In genomic region chr5:125028911-125029310, GRCm38 (mm10) we compare ENCODE assay signal across 22 mouse cellular contexts. TPM values are rescaled to one million over a fixed set of nuclear protein-coding genes. Genes with fewer than 3 reads are reported as not detected.
"Had no signal": no experiment of that assay in that cellular context is flagged by ENCODE, and none has a peak within 500 bp of the region (broad histone marks: within the 10 kb centered on the region; RNA-seq: fewer than 3 reads in every experiment).

No protein-coding gene starts in this region.

- H3K4me3 ChIP-seq: liver, embryonic 15.5 days; lung, embryonic 15.5 days; megakaryocyte, embryonic 14.5 days; neural tube, embryonic 13.5 days; neural tube, embryonic 15.5 days had no signal

- H3K9me3 ChIP-seq: liver, embryonic 15.5 days; lung, embryonic 15.5 days; megakaryocyte, embryonic 14.5 days; neural tube, embryonic 13.5 days; neural tube, embryonic 15.5 days had no signal

- DNase-seq: lung, adult 2 months; lung, postnatal 10 days; lung, postnatal 36 days; midbrain, embryonic 14.5 days; retina, postnatal 1 day; right cerebral cortex, adult 18-20 months; right cerebral cortex, postnatal 25 days; right cerebral cortex, postnatal 4 days; spleen, adult 18-20 months; thymus, adult 18-20 months; thymus, postnatal 14 days; thymus, postnatal 36 days had no signal

- H3K9ac ChIP-seq: liver, embryonic 15.5 days; liver, postnatal 0 days; lung, embryonic 15.5 days; neural tube, embryonic 13.5 days; neural tube, embryonic 15.5 days had no signal

- H3K27me3 ChIP-seq: liver, embryonic 15.5 days; lung, embryonic 15.5 days; neural tube, embryonic 13.5 days; neural tube, embryonic 15.5 days had no signal

- H3K4me1 ChIP-seq: liver, embryonic 15.5 days; lung, embryonic 15.5 days; neural tube, embryonic 13.5 days; neural tube, embryonic 15.5 days had no signal

- H3K27ac ChIP-seq: liver, embryonic 15.5 days; lung, embryonic 15.5 days; macrophage; neural tube, embryonic 13.5 days; neural tube, embryonic 15.5 days had no signal

- ATAC-seq: liver, postnatal 0 days had no signal

- H3K4me2 ChIP-seq: liver, embryonic 15.5 days; lung, embryonic 15.5 days; midbrain, embryonic 11.5 days; neural tube, embryonic 13.5 days; neural tube, embryonic 15.5 days had no signal

RNA-seq across cellular contexts. Expression of gene Rflna, which starts 25.9 kb away (rescaled TPM):
- total RNA-seq: megakaryocyte progenitor cell, adult 5-6 weeks; monocyte, adult 5-6 weeks had no signal
- polyA plus RNA-seq: macrophage had no signal
